Mouse (Mus musculus) embryonic fibroblast, embryonic 13.5 days (primary cell): ENCODE measurements at regions not wholly inside any gene's neighbourhood (a gene's known extent, or its start where the extent isn't known, plus 50 kb on each side); places are given as distances from the start of the nearest gene placed in this dataset.

Source experiments
- CTCF ChIP-seq: IDR thresholded peaks from 2 replicates; pipeline ENCODE4 v1.5.1; 2011; ENCODE audit warnings: mild to moderate bottlenecking, control low read depth, low read length, moderate library complexity, borderline replicate concordance; ENCODE audit not compliant: insufficient read depth
- POLR2A ChIP-seq: IDR thresholded peaks from 2 replicates; pipeline ENCODE4 v1.6.1; 2011; ENCODE audit warnings: low read depth, mild to moderate bottlenecking, control low read depth, low read length, moderate library complexity

DNA sequence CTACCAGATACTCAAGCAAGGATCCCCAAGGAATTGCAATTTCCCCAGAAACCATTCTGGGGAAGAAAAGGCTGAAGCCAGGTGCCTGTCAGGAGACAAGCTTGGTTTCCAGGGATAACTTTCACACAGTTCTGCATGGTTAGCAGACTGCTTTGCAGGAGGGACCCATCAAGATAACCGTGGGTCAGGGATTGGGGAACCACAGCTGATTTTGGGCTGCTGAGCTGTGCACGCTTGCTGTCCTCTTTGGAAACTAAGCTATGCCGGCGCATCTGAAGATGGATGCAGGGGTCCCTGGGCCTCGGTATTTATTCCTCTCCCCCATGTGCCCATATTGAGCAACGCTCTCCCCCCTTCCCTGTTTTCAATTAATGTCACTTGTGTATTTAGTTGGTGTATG, 151.1 kb downstream of the Qrsl1 start:
- no peak for TF ChIP-seq POLR2A
- no peak for TF ChIP-seq CTCF
